Mouse (Mus musculus): ENCODE data around the gene Slc1a5. TPM values are rescaled to one million over a fixed set of nuclear protein-coding genes. Genes with fewer than 3 reads are reported as not detected.

The Slc1a5 gene
- polyA plus RNA-seq, 1 experiment from 2014 or later = 30.3 TPM

- H3K4me1 ChIP-seq (ENCODE audit: control insufficient read depth in 2 of 2, insufficient read depth in 2 of 2, low read length in 2 of 2) = peaks cover 10 to 23% of the 10 kb centered on the region in 2 experiments
- peaks cover 15% of the 10 kb centered on the region for H3K27me3 ChIP-seq (ENCODE audit: control insufficient read depth, insufficient read depth, low read length)
- no peak overlapping the region for H3K4me2 ChIP-seq (ENCODE audit: low read length)
- H3K4me3 ChIP-seq (ENCODE audit: control insufficient read depth in 1 of 2, insufficient read depth in 1 of 2, low read depth in 1 of 2, low read length in 2 of 2) = no peak overlapping the region
- 75% methylated on average over 2 of the region's 2 CpGs for WGBS
- peaks cover 55% of the 10 kb centered on the region for H3K36me3 ChIP-seq (ENCODE audit: control insufficient read depth, insufficient read depth, low read length)
- ATAC-seq (ENCODE audit: insufficient number of reproducible peaks, insufficient read depth, low FRiP score, low read depth) = no peak
- no peak overlapping the region for H3K9ac ChIP-seq (ENCODE audit: low read length)
- H3K9me3 ChIP-seq (ENCODE audit: control insufficient read depth, low read length) = no peaks in the 10 kb centered on the region
- no peak overlapping the region for H3K27ac ChIP-seq (replicated peaks in 1 of 2; ENCODE audit: control insufficient read depth in 1 of 2, insufficient read depth in 1 of 2, low read depth in 2 of 2, low read length in 2 of 2)
Observed at GRCm38 (mm10) chr7:16812505-16812904, 31.4 kb downstream of the Slc1a5 start.

GRCm38 (mm10) chr7:16815351-16815941, 34.3 kb downstream of the Slc1a5 start, which contains the start of gene Strn4:
Strn4 (plus strand) TSS chr7:16815889.
- Histone ChIP-seq H3K4me2 (ENCODE audit: low read length) (peak within 1 kb of the TSS; percentile 95), H3K4me1 (ENCODE audit: control insufficient read depth in 2 of 2, insufficient read depth in 2 of 2, low read length in 2 of 2) (peaks cover 20 to 52% of the 10 kb centered on the region in 2 experiments)
- 0% methylated on average over 1 of the region's 1 CpGs for WGBS

DNA sequence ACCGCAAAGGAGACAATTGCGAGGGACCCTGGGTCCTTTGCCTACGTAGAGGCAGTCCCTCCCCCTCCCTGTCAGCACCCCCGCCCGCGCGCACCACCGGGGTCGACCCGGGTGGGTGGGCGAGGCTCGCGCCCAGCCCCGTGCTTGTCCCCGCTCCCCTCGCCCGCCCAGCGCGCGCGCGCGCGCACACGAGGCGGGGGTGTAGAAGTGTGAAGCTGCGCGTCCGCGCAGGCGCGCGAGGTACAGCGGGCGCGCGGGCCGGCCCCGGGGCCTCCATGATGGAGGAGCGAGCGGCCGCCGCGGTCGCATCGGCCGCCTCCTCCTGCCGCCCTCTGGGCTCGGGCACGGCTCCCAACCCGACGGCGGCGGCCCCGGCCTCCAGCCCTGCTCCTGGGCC, 34.9 kb downstream of the Slc1a5 start:
- H3K4me1 ChIP-seq (ENCODE audit: control insufficient read depth in 2 of 2, insufficient read depth in 2 of 2, low read length in 2 of 2) = peaks cover 23 to 53% of the 10 kb centered on the region in 2 experiments

More at GRCm38 (mm10) chr7:16815351-16815941, 34.3 kb downstream of the Slc1a5 start, which contains the start of gene Strn4:
- H3K36me3 ChIP-seq (ENCODE audit: control insufficient read depth, insufficient read depth, low read length) = peaks cover 32% of the 10 kb centered on the region
- H3K9ac ChIP-seq (ENCODE audit: low read length) = peak within 1 kb of the TSS; percentile 100
- peak within 1 kb of the TSS; percentile 91 to 98 for H3K4me3 ChIP-seq (ENCODE audit: control insufficient read depth in 1 of 2, insufficient read depth in 1 of 2, low read depth in 1 of 2, low read length in 2 of 2)
- ATAC-seq (ENCODE audit: insufficient number of reproducible peaks, insufficient read depth, low FRiP score, low read depth) = no peak
- H3K27ac ChIP-seq (replicated peaks in 1 of 2; ENCODE audit: control insufficient read depth in 1 of 2, insufficient read depth in 1 of 2, low read depth in 2 of 2, low read length in 2 of 2) = peak within 1 kb of the TSS; percentile 76 to 94
- no peaks in the 10 kb centered on the region for H3K9me3 ChIP-seq (ENCODE audit: control insufficient read depth, low read length)
- peaks cover 15% of the 10 kb centered on the region for H3K27me3 ChIP-seq (ENCODE audit: control insufficient read depth, insufficient read depth, low read length)

GRCm38 (mm10) chr7:16816475-16817122, 35.5 kb downstream of the Slc1a5 start, which contains the start of gene Fkrp:
Fkrp (minus strand) TSS chr7:16816732.
- Histone ChIP-seq H3K4me3 (ENCODE audit: control insufficient read depth in 1 of 2, insufficient read depth in 1 of 2, low read depth in 1 of 2, low read length in 2 of 2) (peak within 1 kb of the TSS; percentile 91 to 98), H3K4me2 (ENCODE audit: low read length) (peak within 1 kb of the TSS; percentile 95), H3K36me3 (ENCODE audit: control insufficient read depth, insufficient read depth, low read length) (peaks cover 26% of the 10 kb centered on the region), H3K27ac (replicated peaks in 1 of 2; ENCODE audit: control insufficient read depth in 1 of 2, insufficient read depth in 1 of 2, low read depth in 2 of 2, low read length in 2 of 2) (peak within 1 kb of the TSS; percentile 76 to 94), H3K9ac (ENCODE audit: low read length) (peak within 1 kb of the TSS; percentile 100), H3K27me3 (ENCODE audit: control insufficient read depth, insufficient read depth, low read length) (peaks cover 9% of the 10 kb centered on the region), H3K9me3 (ENCODE audit: control insufficient read depth, low read length) (no peaks in the 10 kb centered on the region), H3K4me1 (ENCODE audit: control insufficient read depth in 2 of 2, insufficient read depth in 2 of 2, low read length in 2 of 2) (peaks cover 25 to 55% of the 10 kb centered on the region in 2 experiments)
- under 1% methylated on average over 43 of the region's 64 CpGs for WGBS
- peak; percentile 76 for ATAC-seq (ENCODE audit: insufficient number of reproducible peaks, insufficient read depth, low FRiP score, low read depth)

More for the DNA sequence above, 34.9 kb downstream of the Slc1a5 start:
- under 1% methylated on average over 48 of the region's 55 CpGs for WGBS
- Histone ChIP-seq H3K4me2 (ENCODE audit: low read length) (peak overlapping the region; percentile 95), H3K27me3 (ENCODE audit: control insufficient read depth, insufficient read depth, low read length) (peaks cover 9% of the 10 kb centered on the region), H3K9ac (ENCODE audit: low read length) (peak overlapping the region; percentile 100), H3K9me3 (ENCODE audit: control insufficient read depth, low read length) (no peaks in the 10 kb centered on the region), H3K27ac (replicated peaks in 1 of 2; ENCODE audit: control insufficient read depth in 1 of 2, insufficient read depth in 1 of 2, low read depth in 2 of 2, low read length in 2 of 2) (peak overlapping the region; percentile 76 to 94), H3K36me3 (ENCODE audit: control insufficient read depth, insufficient read depth, low read length) (peaks cover 26% of the 10 kb centered on the region), H3K4me3 (ENCODE audit: control insufficient read depth in 1 of 2, insufficient read depth in 1 of 2, low read depth in 1 of 2, low read length in 2 of 2) (peak overlapping the region; percentile 91 to 98)
- ATAC-seq (ENCODE audit: insufficient number of reproducible peaks, insufficient read depth, low FRiP score, low read depth) = peak; percentile 80

DNA sequence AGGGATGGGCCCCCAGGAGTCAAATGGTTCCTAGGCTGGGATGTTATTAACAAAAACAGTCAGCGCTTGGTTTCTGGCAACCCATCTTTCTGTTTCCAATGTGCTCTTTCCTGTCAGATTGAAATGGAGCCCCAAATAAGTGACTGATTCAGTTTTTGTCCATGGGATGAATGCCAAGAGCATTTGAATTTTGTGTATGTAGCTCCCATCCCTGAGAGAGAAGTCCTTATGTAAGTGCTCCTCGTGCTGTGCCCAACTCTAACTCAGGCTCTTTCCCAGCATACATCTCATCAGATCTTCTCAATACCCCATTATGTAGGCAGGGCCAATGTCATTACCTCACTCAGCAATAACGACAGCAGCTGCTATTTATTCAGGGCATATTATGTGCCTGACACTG, 36.6 kb downstream of the Slc1a5 start:
- H3K27ac ChIP-seq (replicated peaks in 1 of 2; ENCODE audit: control insufficient read depth in 1 of 2, insufficient read depth in 1 of 2, low read depth in 2 of 2, low read length in 2 of 2) = no peak overlapping the region
- H3K4me2 ChIP-seq (ENCODE audit: low read length) = peak overlapping the region; percentile 95
- peak overlapping the region; percentile 91 to 98 for H3K4me3 ChIP-seq (ENCODE audit: control insufficient read depth in 1 of 2, insufficient read depth in 1 of 2, low read depth in 1 of 2, low read length in 2 of 2)
- H3K4me1 ChIP-seq (ENCODE audit: control insufficient read depth in 2 of 2, insufficient read depth in 2 of 2, low read length in 2 of 2) = peaks cover 25 to 63% of the 10 kb centered on the region in 2 experiments
- H3K9me3 ChIP-seq (ENCODE audit: control insufficient read depth, low read length) = no peaks in the 10 kb centered on the region
- 55% methylated on average over 3 of the region's 3 CpGs for WGBS
- H3K36me3 ChIP-seq (ENCODE audit: control insufficient read depth, insufficient read depth, low read length) = peaks cover 32% of the 10 kb centered on the region
- H3K27me3 ChIP-seq (ENCODE audit: control insufficient read depth, insufficient read depth, low read length) = no peaks in the 10 kb centered on the region
- no peak for ATAC-seq (ENCODE audit: insufficient number of reproducible peaks, insufficient read depth, low FRiP score, low read depth)
- peak overlapping the region; percentile 100 for H3K9ac ChIP-seq (ENCODE audit: low read length)

DNA sequence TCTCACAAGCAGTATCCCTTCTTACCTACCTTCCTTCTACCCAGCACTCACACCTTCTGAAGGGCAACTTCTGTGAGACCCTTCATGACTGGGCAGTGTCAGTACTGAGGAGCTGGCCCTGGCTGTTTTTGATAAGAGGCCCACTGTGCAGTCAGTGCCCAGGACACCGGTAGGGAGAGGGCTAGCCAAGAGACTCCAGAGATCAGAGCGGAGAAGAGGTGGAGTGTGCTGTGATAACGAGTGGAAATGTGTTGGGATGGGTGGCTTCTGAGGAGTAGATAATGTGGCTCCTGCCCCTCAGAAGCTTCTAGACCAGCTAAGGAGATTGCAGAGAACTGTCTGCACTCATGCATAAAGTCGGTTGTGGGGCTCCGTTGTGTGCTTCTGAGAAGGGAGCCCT, 38.7 kb downstream of the Slc1a5 start:
- Histone ChIP-seq H3K9ac (ENCODE audit: low read length) (no peak overlapping the region; the same call in 1 of the 2 replicates), H3K4me3 (ENCODE audit: control insufficient read depth in 1 of 2, insufficient read depth in 1 of 2, low read depth in 1 of 2, low read length in 2 of 2) (no peak overlapping the region), H3K4me2 (ENCODE audit: low read length) (no peak overlapping the region), H3K9me3 (ENCODE audit: control insufficient read depth, low read length) (no peaks in the 10 kb centered on the region), H3K27me3 (ENCODE audit: control insufficient read depth, insufficient read depth, low read length) (no peaks in the 10 kb centered on the region), H3K4me1 (ENCODE audit: control insufficient read depth in 2 of 2, insufficient read depth in 2 of 2, low read length in 2 of 2) (peaks cover 30 to 79% of the 10 kb centered on the region in 2 experiments), H3K27ac (replicated peaks in 1 of 2; ENCODE audit: control insufficient read depth in 1 of 2, insufficient read depth in 1 of 2, low read depth in 2 of 2, low read length in 2 of 2) (peak overlapping the region in 1 of 2 experiments; percentile 37; a peak in 1 of 4 replicates), H3K36me3 (ENCODE audit: control insufficient read depth, insufficient read depth, low read length) (peaks cover 28% of the 10 kb centered on the region)
- ATAC-seq (ENCODE audit: insufficient number of reproducible peaks, insufficient read depth, low FRiP score, low read depth) = no peak
- 40% methylated on average over 5 of the region's 5 CpGs for WGBS

- H3K4me1 ChIP-seq (ENCODE audit: control insufficient read depth in 2 of 2, insufficient read depth in 2 of 2, low read length in 2 of 2) = peaks cover 30 to 78% of the 10 kb centered on the region in 2 experiments
- H3K9ac ChIP-seq (ENCODE audit: low read length) = peak overlapping the region; percentile 11; the same call in 1 of the 2 replicates
- H3K4me2 ChIP-seq (ENCODE audit: low read length) = no peak overlapping the region
- no peak for ATAC-seq (ENCODE audit: insufficient number of reproducible peaks, insufficient read depth, low FRiP score, low read depth)
- H3K36me3 ChIP-seq (ENCODE audit: control insufficient read depth, insufficient read depth, low read length) = peaks cover 32% of the 10 kb centered on the region
- no peaks in the 10 kb centered on the region for H3K27me3 ChIP-seq (ENCODE audit: control insufficient read depth, insufficient read depth, low read length)
- H3K9me3 ChIP-seq (ENCODE audit: control insufficient read depth, low read length) = no peaks in the 10 kb centered on the region
- peak overlapping the region in 1 of 2 experiments; percentile 37; a peak in 1 of 4 replicates for H3K27ac ChIP-seq (replicated peaks in 1 of 2; ENCODE audit: control insufficient read depth in 1 of 2, insufficient read depth in 1 of 2, low read depth in 2 of 2, low read length in 2 of 2)
- 63% methylated on average over 5 of the region's 5 CpGs for WGBS
- H3K4me3 ChIP-seq (ENCODE audit: control insufficient read depth in 1 of 2, insufficient read depth in 1 of 2, low read depth in 1 of 2, low read length in 2 of 2) = no peak overlapping the region
Observed at GRCm38 (mm10) chr7:16820271-16820763, 39.2 kb downstream of the Slc1a5 start.
